Mouse (Mus musculus) lung, adult 18-20 months (tissue): ENCODE data around the gene Proca1.
"Not testable (repeated sequence)": the region's sequence is repeated elsewhere in the genome, so short reads cannot be mapped to it uniquely, and the experiment has no call there.

ENCODE experiments used
- DNase-seq, 2 experiments: peaks; one replicate each; pipeline ENCODE4 v3.0.0; 2022; ENCODE audit warnings: mixed read lengths in 2 of 2

The Proca1 gene

DNA sequence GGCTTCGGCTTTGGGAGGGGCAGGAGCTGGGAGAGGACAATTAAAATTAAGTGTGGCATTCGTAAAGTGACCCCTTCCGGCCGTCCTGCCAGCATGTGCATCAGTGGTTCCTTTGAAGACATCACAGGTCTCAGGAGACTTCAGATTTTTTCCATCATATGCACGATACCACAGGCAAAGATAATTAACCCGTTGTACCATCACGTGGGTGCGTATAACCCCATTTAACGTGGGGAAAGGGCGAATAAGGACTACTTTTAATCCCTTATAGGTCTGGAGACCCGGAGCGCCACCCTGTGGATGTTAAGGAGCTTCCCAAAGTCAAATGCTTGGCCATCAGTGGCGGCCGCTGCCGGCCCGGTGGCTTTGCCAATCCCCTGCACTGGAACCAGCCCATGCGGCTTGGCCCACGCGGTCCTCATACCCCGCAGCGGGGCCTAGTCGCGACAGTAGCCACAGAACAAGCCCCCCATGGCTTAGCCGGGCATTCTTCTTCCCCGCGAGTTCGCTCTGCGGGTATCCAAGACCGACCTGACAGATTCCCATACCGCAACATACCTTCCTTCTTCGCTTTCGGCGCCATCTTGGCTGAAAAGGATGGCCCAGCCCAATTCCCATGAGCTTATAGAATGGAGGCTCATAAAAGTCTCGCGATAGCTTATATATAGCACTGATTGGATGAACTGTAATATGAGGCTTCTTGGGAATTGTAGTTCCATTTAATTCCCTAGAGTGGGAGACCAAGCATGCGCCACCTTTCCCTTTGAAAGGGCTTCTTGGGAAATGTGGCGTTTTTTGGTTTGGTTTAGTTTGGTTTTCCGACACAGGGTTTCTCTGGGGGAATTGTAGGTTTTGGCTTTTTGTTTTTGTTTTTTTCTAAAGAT, 10.0 kb upstream of the Proca1 start, which contains the start of gene Rpl23a:
Gene Rpl23a (minus strand): TSS at position 624 of the 884 bp plus-strand sequence.
- peak; percentile 82 to 84 for DNase-seq

DNA sequence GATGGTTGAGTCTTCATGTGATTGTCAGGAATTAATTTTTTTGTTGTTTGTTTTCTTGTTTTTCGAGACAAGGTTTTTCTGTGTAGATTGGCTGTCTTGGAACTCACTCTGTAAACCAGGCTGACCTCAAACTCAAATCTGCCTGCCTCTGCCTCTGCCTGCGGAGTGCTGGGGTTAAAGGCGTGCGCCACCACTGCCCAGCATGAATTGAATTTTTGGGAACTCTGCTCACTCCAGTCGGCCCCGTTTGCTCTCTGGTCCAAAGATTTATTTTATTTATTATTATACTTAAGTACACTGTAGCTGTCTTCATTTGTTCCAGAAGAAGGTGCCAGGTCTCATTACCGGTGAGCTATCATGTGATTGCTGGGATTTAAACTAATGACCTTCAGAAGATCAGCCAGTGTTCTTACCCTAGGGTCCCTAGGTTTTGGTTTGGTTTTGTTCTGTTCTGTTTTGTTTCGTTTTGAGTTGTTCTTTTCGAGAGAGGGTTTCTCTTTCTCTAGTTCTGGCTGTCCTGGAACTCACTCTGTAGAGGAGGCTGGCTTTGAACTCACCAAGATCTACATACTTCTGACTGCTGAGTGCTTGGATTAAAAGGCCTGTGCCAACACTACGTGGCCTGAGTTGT, 9.2 kb upstream of the Proca1 start:
- no peak for DNase-seq

DNA sequence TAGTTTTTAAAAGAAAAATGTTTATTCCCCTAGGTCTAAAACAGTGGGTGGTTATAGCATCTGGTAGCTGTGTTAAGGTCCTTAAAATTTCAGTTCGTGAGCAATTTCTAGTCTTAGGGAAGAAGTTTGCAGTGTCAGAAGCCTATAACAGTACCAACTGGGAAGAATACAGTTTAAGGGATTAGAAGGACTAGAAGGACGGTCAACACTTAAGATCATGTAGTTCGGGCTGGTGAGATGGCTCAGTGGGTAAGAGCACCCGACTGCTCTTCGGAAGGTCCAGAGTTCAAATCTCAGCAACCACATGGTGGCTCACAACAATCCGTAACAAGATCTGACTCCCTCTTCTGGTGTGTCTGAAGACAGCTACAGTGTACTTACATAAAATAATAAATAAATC, 8.5 kb upstream of the Proca1 start:
- DNase-seq: not testable (repeated sequence)

DNA sequence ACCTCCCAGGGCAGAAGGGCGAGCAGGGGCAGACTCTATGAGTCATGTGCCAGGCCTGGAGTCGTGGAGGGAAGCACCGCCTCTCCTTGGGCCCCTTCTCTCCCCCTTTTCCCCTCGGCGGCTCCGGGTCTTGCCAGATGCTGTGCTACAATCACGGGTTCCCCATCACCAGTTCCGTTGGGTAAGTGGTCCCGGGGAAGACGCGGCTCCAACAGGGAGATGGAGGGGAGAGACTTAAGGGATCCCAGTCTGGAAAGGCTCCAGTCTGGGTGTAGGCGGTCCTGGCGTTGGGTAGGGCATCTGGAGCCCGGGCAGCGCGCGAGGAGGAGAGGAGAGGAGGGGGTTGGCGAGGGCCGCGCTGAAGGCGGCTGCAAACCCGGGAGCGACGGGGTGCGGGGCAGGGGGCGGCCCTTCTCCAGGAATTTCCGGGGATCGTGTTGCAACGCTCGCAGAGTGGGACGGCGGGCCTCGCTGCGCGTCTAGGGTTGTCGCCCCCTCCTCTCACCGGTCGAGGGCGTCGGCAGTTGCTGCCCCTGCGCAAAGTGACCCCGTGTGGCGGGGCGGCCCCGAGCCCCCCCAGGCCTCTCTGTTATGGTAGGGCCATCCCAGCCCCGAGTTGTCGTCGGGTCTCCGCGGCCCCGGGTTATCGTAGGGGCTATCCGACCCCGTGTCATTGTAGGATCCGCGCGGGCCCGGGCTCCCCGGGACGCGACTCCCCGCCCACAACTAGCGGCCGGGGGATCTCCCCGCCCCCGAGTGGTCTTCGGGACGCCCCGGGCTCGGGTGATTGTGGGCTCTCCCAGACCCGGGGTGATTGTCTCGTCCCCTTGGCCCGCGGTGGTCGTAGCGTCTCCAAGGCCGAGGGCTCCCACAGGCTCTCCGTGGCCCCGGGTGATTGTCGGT, 4.6 kb upstream of the Proca1 start, which contains the start of gene Rab34:
Gene Rab34 (plus strand): TSS at position 100 of the 903 bp plus-strand sequence.
- DNase-seq: peak; percentile 63 to 68

DNA sequence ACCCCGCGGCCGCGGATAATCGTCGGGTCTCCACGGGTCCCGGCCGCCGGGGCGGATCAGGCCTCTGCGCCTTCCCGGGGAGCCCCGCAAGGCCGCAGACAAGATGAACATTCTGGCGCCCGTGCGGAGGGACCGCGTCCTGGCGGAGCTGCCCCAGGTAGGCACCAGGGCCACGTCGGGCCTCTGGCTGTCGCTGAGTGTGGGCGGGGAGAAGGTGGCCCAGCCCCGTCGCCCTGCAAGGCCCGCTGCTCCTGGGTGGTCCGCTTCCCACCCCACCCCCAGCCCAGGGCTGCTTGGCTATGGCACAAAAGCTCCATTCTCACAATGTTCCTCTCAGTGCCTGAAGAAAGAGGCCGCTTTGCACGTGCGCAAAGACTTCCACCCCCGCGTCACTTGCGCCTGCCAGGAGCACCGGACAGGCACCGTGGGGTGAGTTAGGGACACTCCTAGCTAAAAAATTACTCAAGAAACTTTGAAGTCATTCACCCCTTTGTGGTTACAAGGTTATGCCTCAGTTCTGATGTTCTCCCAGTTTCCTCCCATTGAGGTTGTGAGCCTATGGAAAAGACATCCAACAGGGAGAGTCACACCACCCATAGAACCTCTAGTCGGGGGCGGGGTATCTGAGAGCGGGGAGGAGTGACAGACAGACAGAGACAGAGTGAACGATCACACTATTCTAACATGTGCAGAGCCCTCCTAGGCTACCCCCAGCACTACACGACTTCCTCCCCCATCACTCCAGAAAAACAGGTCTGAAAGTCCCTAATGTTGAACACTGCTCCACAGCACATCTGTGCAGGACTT, 3.8 kb upstream of the Proca1 start:
- peak; percentile 57 to 69 for DNase-seq

DNA sequence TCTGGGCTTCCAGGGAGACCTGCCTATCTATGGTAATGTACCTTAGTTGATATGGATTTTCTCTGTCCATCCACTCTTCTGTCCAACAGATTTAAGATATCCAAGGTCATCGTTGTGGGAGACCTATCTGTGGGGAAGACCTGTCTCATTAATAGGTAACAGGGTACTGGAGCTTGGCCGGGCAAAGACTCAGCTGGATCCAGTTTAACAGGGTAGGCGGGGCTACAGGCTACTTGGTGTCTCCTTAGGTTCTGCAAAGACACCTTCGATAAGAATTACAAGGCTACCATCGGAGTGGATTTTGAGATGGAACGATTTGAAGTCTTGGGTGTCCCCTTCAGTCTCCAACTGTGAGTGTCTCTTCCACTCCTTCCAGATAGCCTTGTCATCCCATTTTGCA, 3.2 kb upstream of the Proca1 start:
- no peak for DNase-seq

DNA sequence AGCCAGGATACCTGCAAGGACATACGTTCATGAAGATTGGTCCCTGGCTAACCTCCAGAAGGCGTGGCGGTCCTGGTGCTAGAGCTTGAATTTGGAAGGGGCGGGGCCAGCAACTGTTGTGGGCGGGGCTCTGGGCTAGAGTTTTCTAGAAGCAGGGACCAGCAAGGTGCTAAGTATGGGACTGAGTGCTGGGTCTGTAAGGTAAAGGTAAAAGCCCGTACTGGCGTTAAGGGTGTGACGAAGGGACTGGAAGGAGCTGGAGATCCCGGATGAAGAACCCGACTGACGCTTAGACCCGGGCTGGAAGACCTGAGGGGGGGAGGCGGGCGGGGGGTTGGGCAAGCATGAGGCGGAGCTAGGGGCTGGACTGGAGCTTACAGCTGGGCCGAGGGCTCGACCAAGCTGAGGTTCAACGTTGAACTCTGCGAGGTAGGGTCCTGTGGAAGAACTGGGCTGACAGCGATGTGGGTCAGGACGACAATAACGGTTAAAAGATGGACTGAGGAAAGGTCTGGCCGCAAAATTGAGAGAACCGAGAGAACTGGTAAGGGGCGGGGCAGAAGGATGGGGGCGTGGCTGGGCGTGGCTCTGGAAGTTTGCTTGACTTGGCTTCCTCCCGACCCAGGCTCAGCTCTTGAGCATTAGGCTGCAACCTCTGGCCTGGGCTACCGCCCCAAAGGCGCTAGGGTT, 1.4 kb downstream of the Proca1 start:
- DNase-seq: peak; percentile 80 to 86

DNA sequence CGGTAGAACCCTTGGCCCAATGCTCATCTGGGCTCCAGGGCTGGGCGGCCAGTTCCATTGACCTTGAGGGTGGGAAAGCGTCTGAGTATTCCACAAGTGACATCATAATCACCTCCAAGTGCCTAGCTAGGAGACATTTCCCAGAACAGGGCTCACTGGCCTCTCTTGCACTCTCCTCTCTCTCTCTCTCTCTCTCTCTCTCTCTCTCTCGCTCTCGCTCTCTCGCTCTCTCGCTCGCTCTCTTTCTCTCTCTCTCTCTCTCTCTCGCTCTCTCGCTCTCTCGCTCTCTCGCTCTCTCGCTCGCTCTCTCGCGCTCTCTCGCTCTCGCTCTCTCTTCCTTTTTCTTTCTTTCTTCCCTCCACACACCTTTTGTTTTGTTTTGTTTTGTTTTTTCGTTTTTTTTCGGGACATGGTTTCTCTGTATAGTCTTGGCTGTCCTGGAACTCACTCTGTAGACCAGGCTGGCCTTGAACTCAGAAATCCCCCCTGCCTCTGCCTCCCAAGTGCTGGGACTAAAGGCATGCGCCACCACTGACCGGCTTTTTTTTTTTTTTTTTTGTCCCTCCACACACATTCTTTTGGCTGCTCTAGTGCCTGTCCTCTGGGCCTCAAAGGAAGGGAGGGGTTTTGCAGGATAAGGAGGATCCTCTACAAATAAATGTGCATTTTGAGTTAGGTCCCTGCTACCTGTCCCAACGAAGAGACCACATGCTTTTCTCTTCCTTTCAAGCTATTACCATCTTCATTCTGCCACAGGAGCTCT, 2.1 kb downstream of the Proca1 start:
- DNase-seq: no peak

DNA sequence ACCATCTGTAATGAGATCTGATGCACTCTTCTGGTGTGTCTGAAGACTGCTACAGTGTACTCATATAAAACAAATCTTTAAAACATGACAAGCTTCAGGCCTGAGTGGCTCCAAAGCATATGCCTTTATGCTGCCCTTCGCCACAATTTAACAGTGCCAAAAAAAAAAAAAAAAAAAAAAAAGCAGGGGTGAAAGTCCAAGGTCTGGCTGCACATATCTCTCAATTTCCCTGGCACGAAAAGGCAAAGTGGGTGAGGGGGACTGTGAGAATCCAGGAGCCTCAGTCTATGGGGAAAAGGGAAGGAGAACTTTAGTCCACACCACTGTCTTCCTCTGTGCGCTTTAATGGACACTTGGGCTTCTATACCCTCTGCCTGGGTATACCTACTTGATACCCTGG, 9.2 kb downstream of the Proca1 start:
- DNase-seq: no peak

DNA sequence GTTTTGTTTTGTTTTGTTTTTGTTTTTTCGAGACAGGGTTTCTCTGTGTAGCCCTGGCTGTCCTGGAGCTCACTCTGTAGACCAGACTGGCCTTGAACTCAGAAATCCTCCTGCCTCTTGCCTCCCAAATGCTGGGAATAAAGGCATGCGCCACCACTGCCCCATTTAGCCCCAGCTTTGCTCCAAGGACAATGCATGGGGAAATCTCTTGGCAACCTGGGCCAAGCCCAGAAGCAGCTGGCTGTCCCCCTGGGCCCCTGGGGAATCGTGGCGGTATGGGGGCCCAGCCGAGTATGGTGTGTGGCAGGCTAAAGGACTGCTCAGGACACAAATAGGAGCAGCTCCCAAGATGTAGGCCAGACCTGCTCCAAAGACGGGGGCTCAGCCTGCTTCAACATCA, 11.1 kb downstream of the Proca1 start:
- no peak for DNase-seq

DNA sequence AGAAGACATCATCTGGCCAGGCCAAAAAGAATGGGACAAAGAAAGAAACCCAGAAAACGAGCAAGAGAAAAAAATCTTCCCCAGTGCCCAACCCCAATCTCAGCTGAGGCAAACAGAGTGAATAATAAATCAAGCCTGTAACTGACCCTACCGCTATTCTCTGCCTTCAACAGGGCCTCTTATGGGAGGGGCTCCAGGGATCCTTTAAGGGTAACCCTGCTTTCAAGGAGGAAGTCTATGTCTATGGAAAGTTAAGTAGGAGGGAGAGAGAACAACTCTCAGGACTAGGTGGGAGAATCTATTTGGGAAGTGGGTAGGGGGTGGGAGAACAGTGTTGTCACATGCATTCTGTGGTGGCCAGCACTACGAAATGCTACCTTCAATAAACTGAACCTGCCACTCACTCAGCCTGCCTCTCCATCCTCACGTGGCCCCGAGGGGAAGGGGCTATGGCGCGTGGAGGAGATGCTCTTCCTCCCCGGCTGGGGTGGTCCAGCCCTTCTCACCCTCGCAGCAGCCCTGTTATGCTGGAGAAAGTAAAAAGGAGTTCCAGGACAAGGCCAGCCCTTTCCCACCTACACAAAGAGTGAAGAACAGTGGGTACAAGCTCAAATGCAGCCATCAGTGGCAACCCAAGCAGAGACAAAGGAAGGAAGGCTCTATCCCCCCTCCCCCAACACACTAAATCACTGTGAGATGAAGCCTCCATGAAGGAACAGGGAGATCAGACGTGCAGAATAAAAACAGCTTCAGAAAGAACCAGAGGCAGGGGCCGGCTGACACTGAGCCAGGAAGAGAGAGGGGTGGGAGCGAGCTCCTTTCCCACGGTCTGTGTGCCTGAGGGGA, 12.4 kb downstream of the Proca1 start:
- no peak for DNase-seq

DNA sequence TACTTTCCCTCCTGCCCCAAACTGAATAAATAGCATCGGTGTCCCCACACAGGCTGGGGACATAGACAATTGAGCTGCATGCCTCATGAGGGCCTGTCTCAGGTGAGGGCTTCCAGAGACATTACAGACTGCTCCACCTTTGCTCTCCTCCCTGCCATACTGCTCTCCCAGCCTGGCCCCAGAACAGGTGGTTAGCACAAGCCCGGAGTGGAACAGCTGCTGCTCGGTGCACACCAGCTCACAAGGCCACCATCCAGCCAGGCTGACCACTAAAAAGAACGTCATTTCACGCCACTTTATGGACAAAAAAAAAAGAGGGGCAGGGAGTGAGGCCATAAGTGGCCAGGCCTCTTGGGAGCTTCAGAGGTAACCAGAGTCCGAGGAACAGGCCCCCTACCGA, 14.0 kb downstream of the Proca1 start:
- DNase-seq: no peak

DNA sequence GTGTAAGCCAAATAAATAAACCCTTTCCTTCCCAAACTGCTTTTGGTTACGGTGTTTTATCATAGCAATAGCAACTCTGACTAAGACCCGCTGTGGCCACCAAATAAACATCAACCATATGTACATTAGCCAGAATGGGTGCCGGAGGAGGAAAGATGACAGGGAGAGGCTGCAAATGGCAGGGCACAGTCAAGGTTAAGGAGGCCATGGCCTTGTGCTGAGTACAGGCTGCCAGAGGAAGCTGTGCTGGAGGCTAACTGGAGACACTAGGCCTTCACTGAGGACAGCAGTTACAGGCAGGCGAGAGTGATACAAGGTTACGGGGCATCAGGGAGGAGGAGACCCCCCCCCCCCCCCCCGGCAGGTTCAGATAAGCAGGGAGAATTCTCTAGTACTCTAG, 16.7 kb downstream of the Proca1 start:
- DNase-seq: no peak

DNA sequence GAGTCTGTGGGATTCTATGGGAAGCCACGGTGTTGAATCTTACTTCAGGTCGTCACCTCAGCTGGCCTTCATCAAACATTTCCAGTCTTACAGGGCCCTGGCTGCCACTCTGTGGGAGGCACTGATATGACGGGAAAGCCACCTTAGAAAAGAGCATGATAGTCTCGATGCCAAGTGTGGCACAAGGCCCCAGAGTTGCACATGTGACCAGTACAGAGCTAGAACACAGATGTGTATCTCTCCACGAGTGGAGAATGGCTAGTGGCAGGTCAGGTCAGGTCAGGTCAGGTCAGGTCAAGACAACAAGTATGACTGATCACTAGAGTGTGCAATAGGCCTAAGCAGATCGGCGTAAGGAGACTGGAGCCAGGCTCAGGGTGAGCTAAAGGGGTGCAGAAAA, 17.4 kb downstream of the Proca1 start:
- no peak for DNase-seq

DNA sequence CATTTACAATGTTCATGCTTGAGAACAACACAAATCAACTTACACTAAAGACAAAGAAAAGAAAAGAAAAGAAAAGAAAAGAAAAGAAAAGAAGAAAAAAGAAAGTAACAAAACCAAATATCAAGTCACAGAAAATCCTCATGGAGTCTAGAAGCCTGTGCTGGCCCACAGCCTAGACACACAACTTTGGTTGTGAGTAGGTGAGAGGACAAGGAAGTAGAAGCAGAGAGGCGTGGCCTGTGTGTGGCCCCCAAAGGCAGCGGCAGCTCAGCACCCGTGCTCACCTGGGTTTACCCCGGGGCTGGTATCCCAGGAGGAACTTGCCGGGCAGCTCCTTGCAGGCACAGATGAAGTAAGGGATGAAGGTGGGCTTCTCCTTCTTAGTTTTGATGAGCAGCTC, 18.3 kb downstream of the Proca1 start:
- DNase-seq: peak; percentile 22 to 47

DNA sequence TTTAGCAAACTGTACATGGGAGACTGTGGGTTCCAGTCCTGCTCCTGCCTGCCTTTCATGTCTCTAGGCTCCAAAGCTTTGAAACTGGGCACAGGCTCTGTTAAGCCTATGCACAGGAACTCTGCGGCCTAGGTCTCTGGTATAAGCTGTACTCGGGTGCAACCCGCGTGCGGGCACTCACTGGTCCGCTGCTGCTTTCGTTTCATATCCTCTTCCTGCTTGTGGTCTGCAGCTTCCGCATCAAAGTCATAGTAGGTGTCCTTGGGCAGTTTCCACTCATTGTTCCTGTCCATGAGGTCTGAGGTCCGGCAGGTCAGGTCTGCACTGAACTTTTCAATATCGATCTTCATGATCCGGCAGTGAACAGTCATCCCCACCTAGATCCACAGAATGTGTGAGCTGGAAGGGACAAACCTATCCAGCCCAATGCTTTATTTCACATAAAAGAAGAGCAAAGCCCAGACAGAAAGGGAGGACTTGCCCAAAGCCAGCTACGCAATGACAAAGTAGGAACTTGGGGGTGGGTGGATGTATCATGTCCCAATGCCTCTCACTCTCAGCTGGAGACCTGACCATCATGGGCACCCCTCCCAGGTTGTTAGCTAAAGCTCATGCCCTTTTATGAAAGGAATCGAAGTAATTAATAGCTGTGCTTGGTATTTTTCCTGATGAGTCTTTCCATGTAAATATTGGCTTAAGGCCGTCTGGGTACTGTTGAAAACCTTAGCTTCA, 20.1 kb downstream of the Proca1 start:
- DNase-seq: peak in 1 of 2 experiments; percentile 34

DNA sequence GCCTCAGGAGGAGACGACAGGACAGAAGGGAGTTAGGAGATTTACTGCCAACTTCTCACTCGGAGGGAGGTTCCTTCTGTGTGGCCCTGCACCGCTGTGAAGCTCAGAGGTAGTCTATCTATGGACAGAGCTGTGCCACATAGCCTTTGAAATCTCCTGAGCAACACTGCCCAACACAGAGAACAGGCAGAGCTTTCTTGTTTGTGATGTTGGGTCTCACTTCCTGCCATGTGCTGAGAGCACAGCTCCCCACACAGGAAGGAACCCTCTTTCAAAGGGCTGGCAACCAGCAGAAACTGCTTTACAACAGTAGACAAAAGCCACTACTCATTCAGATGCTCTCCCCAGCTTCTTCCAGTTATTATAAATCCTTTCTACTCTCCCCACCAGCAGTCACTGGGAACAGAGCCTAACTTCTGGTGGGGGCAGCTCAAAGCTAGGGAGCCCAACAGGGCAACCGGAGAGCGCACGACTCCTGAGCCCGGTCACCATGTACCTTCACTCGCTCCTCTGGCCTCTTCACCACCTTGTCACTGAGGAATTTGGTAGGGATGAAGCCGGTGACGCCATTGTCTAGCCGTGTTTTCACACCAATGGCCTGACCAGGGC, 22.6 kb downstream of the Proca1 start:
- DNase-seq: no peak

DNA sequence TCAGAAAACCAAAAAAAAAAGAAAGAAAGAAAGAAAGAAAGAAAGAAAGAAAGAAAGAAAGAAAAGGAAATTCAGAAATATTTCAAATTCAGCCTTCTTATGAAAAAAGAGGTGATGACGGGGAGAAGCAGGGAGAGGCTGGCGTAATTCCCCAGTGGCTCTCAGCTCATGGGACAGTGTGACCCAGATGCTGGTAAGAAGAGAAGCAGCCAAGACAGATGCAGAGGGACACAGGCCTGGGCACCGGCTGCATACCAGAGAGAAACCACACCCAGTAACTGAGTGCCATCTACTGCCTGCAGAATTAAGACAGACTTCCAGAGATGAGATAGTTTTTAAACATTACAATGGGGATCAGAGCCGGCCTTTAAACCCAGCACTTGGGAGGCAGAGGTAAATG, 30.4 kb downstream of the Proca1 start:
- no peak for DNase-seq

DNA sequence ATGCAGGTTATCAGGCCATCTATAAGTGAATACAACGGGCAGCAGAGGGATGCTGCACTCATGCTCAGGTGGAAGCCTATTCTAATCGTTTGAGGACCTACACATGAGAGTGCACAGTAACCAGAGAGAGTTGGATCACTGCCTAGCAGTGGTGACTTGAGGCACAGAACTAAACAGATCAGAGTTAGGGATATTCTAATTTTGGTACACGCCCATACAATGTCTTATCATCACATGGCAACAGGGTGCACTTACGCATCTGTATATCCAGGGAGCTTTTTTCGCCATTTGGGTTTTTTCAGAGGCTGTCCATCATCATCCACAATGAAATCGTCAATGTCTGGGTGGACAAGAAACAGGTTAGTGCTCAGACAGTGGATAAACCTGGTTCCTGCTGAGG, 38.3 kb downstream of the Proca1 start:
- DNase-seq: no peak
